Mouse (Mus musculus) lung, postnatal 10 days (tissue): ENCODE measurements around the gene Guca2b.
"Not testable (repeated sequence)": the region's sequence is repeated elsewhere in the genome, so short reads cannot be mapped to it uniquely, and the experiment has no call there.

Experiments used
- DNase-seq: peaks from one replicate; pipeline ENCODE4 v3.0.0; 2021

Guca2b gene

DNA sequence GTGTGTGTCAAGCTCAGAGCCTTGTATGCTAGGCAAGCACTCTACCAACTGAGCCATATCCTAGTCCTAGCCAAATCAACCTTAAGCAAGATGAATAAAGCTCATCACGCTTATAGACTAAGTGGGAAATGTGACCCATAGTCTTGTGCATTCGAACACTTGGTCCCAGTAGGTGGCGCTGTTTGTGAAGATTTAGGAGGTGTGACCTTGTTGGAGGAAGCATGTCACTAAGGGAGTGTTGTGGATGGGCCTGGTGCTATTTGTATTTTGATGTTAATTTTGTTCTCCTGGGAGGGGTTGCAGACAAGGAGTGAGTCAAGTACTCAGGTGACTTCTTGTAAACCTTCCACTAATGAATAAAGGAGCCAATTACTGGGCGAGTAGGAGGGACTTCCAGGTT lies 16.1 kb downstream of the Guca2b start:
- no peak for DNase-seq

DNA sequence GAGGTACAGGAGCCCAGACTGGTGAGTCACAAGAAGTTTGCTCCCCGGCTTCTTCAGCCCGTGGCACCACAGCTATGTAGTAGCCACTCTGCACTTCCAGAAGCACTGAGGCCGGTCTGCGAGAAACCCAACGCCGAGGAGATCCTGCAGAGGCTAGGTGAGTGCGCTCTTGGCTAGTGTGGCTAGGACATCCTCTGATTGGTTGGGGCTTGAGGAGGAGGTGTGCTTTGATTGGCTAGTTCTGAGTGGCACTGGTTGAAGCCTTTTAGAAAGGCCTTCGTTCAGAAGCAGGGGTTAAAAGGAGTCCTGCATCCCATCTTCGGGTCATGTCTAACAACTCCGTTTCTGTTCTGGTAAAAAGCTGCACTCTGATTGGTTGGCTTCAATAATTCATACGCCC lies 20.1 kb downstream of the Guca2b start:
- DNase-seq = no peak

DNA sequence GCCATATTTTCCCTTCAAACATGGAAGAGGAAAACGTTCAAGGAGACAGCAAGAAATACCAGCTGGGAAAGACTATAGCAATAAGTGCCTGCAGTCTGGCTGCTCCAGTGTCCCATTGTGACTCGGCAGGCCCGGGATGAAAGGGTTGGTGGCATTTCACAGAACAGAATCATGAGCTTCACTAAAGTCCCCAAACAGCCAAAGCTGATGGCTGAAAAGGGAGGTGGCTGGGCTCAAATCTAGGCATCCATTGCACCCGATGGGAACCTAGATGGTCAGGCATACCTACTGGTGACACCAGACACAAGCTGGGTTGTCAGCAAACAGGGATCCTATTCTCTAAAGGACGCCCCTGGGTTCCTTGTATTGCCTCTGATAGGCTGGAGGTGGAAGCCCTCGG lies 20.8 kb downstream of the Guca2b start:
- no peak for DNase-seq

DNA sequence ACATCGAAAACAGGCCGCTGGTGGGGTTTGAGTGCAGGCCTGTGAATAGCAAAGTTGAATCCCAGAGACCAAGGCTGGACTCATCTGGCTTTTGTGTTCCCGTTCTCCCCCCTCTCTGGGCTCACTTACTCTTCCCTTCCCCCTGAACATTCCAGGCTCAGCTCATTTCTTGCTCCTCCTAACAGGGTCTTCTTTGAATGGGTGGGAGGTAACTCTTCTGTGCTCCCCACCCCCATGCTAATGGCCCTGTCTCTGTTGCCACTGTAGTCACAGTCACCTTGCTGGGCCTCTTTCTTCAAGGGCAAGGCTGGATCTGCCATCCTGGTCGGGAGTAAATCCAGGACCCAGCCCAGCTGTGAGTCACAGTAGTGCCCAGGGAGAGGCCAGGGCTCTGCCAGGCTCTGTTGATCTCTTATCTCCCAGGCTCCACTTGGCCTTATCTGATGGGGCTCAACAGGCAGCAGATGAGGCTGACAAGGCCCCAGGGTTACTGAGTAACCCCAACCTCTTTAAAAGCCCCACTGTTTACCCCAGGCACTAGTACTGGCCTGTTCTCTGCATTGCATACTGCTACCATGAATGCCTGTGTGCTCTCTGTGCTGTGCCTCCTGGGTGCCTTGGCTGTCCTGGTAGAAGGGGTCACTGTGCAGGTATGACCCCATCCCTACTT lies 21.4 kb downstream of the Guca2b start, which contains the start of gene Guca2a:
Gene Guca2a (plus strand): TSS at position 529 of the 670 bp plus-strand sequence.
- no peak for DNase-seq

DNA sequence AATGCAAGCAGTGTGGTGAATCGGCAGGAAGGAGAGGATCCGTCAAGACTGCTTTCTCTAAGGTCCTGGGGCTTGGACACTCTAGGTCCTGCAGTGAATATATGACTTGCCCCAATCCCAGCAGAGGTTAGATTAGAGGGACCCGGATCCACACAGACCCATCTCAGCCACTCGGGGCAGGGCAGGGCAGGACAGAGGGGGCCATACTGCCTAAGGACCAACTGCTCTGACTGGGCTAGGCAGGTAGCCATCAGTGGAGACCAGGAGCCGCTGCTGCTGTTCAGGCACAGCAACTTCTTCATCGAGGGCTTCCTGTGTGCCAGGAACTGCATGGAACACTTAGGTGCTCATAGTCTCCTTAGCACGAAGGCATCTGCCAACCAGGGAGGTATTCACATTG lies 22.0 kb downstream of the Guca2b start:
- no peak for DNase-seq

DNA sequence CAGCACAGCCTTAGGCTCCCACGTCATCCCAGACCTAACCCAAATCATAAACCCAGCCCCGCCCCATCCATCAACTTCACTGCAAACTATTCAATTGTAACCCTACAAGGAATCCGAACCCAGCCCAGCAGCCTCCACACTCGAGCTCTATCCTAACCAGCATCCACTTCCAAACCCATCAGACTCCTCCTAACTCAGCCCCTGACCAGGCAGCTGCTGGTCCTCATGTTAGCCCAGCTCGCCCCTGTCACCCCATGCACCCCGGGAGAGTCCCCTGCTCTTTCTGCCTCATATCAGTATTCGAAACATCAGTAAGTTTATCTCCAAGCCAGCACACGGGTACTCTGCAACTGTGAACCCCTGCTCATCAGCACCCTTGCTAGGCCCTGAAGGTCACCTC lies 23.1 kb downstream of the Guca2b start:
- no peak for DNase-seq

DNA sequence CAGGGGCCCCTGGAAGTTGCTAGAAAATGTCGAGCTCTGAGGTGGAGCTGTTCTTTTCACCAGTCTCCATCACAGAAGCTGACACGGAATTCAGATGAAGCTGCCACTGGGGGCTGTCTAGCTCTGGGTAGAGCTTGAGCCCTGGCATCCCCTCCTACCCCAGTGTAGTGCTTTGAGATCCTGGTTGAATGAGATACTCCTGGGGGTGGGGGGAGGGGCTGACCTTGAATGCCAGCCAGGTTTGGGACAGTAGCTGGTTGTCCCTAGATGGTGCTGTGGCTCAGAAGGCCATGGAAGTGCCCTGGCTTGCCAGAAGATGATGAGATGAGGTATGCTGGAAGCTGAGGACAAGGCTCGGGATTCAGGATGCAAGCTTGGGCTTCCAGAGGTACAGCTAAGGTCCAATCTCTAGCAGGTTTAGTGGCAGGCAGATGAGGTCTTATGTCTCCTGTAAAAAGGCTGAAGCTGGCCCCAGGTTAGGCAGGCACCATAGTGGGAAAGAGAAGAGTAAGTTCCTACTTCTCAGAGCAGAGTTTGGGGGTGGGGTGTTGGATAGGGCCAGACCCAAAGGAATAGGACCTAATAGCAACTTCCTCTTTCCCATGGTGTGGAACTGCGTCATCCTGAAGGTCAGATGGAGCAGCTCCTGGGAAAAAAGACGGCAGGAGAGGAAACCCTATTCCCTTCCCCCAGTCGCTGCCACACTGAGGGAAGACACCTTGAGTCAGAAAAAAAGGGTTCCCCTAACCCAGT lies 23.7 kb downstream of the Guca2b start:
- no peak for DNase-seq

DNA sequence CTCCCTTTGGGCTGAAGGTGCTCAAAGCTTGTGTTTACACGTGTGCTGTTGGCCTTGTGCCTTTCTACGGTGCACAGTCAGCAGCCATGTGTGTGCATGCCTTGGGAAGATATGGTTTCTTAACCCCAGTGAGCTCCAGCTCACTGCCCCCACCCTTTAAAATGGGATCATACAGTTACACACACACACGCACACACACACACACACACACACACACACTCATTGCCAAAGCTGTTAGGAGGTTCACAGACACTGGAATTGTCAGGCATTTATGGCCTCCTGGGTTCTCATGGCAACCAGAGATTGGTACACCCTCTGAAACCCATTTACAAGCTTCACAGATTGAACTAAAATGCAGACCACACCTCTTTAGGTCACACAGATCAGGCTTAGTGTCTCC lies 24.8 kb downstream of the Guca2b start:
- no peak for DNase-seq

DNA sequence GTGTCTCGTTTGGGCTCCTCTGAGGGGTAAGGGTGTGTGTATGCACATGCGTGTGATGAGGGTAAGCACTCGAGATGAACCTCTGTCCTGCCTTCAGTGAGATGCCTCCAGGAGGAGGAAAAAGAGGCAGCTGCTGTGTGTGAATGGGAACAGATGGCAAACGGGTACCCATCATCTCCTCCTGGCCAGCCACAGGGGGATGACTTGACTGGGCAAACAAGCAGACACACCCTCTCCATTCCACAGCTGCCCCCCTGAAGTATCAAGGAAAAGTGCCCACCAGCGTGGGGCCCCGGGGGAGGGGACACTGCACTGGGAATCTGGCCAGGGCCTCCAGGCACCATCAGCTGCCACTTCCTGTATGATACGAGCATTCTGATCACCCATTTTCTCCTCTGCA lies 25.4 kb downstream of the Guca2b start:
- no peak for DNase-seq

DNA sequence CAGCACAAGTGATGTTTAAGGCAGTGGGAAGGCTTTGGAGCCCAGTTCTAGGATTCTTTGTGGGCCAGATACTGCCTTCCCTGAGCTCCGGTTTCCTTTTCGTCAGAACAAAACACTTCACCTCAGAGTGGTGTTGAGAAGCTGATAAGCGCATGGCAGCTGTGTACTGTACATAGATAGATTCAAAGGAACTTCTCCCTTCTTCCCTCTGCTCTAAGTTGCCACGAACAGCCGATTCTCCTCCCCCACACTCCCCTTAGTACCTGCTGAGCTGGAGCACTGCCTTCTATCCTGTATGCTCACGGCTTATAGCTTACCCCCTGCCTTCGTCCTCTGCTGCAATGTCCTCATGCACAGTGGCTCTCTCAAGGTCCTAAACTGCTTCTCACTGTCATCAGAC lies 26.0 kb downstream of the Guca2b start:
- DNase-seq = peak; percentile 13

DNA sequence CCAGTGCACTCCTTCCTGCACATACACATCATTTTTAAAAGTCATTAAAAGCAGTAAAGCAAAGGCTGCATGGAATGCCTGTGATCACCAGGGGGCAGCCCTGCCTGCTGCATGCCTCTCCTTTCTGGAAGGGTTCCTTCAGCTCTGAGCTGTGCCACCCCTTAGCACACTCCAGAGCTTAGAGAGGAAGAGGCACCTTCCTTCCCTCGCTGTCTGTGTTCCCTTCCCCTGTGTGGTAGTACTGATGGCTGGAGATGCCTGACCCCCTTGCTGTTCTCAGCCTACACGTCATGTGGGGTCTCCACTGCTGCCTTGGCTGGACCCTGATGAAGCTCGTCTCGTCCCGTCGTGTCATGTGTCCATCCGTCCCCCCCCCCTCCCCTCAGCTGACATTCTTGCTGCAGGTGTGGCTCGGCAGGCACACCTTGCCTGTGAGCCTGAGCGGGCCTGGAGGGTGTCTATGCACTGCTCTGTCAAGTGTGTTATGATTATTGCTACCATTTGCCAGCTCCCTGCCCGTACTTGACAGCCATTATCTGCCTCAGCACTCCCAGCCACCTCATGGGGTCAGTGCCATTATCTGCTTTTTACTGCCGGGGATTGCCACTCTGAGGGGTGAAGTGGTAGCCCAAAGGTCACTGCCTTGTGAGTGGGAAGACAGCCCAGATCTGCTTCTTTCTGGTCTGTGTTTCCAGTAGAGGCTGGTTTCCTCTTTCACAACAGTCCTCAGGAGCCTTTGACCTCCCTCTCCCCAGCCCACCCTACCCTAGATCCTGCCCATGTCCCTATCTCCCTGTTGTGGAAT lies 27.4 kb downstream of the Guca2b start:
- DNase-seq = peak; percentile 73

DNA sequence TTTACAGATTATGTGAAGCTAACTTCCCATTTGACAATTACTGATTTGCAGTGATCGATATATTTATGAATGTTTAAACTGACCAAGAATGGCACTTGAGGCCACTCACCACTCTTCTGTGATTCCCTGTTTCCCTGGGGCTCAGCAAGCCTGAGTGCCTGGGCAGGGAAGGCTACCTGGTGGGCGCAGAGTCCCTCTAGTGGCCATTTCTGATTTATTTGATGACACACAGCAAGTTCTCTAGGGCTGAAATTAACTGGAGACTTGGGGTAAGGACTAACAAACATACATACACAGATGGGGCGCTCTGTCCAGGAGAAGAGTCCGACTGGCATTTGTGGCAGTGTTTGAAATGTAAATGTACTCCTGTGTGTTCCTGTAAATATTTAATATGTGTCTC lies 30.4 kb downstream of the Guca2b start:
- not testable (repeated sequence) for DNase-seq

DNA sequence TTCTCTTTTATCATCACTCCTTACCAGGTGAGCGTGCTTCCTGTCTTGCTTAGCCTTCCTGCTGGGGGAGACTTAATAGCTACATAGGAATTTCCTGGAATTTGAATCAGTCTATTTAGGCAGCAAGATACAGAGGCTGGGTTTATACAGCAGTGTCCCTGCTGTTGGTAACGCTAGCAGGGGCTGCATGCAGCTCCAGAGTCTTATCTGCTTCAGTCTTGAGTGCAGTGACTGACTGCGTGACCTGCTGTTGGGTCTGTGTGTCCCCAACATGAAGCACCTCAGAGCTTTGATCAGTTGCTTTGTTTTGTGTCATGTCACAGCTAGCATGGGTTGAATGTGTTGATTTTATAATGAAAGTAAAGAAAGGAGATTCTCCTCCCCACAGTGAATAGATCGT lies 31.4 kb downstream of the Guca2b start:
- DNase-seq = no peak

DNA sequence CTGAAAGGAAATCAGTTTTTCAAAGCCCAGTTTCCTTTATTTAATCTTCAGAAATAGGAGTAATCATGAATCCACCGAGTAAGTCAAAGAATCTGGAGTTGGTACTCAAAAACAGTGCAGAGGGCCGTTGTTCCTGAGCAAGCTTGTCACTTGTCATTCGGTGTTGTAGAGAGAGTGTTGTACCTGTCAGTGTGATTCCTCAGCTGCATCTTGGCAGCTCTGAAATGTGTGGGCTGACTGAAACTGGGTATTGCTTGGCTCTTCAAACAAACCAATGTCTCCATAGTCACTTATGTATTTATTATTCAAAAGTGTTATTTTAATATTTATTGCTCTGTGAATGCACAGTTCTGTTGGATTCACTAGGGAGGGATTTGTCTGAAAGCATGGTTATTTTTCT lies 31.9 kb downstream of the Guca2b start:
- no peak for DNase-seq

DNA sequence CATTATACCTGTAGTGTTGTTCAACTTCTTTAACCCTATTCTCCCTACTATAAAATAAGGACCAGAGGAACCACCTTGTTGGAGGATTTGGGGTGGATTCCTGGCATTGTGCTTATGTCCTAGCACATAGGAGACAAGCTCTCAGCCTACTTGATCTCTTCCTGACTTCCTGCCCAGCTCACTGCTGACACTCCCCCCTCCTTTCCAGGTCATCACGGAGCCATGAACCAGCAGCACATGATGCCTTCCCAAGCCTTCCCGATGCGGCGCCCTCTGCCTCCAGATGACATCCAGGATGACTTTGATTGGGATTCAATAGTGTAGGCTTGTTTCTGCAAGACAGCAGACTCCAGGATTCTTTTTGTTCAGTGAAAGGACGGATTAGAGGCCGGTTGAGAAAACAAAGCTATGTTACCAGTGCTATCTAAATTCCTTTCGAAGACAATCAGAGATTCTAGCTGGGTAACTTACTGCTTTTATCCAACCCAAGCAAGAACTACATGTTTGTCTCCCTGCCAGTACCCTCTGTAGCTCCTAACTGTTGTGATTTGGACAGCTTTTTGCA lies 32.6 kb downstream of the Guca2b start:
- DNase-seq = no peak

DNA sequence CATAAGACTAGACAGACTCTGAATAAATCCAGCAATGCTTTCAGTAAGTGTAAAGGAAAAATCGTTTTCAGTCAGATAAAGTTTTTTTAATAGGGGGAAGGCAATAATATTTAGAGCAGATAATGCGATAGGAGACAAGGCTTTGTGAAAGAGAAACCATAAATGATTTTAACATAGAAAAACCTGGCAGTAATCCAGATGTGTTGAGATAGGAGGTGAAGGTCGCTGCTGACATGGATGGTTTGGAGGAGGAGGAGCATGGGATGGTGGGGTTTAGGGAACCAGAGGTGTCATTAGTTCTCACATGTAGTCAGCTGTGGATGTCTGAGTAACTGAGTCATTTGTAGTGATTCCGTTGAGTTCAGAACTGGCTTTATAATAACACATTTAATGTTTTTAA lies 44.0 kb downstream of the Guca2b start:
- DNase-seq = no peak

DNA sequence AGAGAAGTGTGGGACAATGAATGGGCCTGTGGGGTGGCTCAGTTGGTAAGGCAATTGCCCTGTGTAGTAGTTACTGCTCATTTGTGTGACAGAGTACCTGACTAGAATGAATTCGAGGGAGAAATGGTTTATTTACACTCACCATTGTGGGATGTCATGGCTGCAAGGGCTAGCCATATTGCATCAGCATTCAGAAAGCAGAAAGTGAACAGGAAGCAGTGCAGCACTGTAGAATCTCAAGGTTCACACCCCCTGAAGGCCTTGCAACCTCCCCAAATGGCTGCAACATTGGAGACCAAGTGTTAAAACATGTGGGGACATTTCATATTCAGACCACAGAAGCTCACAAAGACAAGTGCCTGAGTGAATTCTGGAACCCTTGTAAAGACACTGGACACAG lies 44.7 kb downstream of the Guca2b start:
- no peak for DNase-seq

DNA sequence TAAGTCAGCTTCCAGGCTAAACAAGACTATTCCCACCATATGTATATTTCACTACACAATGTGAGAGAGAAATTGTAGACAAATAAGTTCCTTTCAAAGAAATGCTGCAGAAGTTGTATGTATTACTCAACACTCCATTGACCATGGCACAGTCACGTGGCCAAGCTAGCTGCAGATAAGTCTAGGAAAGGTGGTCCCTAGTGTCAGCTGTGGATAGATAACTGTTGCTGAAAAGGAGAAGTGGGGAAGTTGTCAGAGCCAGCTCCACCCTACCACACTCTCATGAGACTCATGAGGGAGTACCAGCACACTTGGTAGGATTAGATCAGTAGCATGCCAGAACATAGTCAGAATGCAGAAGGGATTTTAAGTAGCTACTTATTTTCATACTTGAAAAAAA lies 49.3 kb downstream of the Guca2b start:
- DNase-seq = no peak
